Mouse (Mus musculus) testis, postnatal 14 days (tissue): ENCODE results near the gene Prc1.

Experiments
- DNase-seq: peaks from one replicate; pipeline ENCODE4 v3.0.0; 2021; ENCODE audit warnings: low spot score

The Prc1 gene

GRCm38 (mm10) chr7:80294062-80294763 lies at the start of gene Prc1:
TSS of gene Prc1 (plus strand) at chr7:80294450.
- peak; percentile 98 for DNase-seq

- no peak for DNase-seq
Observed at GRCm38 (mm10) chr7:80244851-80245250, 49.4 kb upstream of the Prc1 start.

GRCm38 (mm10) chr7:80246148-80246721 lies 48.0 kb upstream of the Prc1 start, which contains the start of gene Ttll13:
TSS of gene Ttll13 (plus strand) at chr7:80246376.
- DNase-seq, result peak; percentile 98

- DNase-seq, result no peak
Observed at GRCm38 (mm10) chr7:80246859-80247258, 47.4 kb upstream of the Prc1 start.

- no peak for DNase-seq
Observed at GRCm38 (mm10) chr7:80252437-80252836, 41.8 kb upstream of the Prc1 start.

- no peak for DNase-seq
Observed at GRCm38 (mm10) chr7:80252886-80253285, 41.4 kb upstream of the Prc1 start.

GRCm38 (mm10) chr7:80255981-80256380 lies 38.3 kb upstream of the Prc1 start:
- DNase-seq, result no peak

GRCm38 (mm10) chr7:80257706-80258105 lies 36.5 kb upstream of the Prc1 start:
- no peak for DNase-seq

- peak; percentile 89 for DNase-seq
Observed at GRCm38 (mm10) chr7:80260625-80261371, 33.5 kb upstream of the Prc1 start, which contains the start of gene Ngrn. TSS of gene Ngrn (plus strand) at chr7:80261215.

- peak; percentile 45 for DNase-seq
Observed at GRCm38 (mm10) chr7:80261372-80261990, 32.8 kb upstream of the Prc1 start.

- no peak for DNase-seq
Observed at GRCm38 (mm10) chr7:80264606-80265005, 29.6 kb upstream of the Prc1 start.

- no peak for DNase-seq
Observed at GRCm38 (mm10) chr7:80267764-80268163, 26.5 kb upstream of the Prc1 start.

GRCm38 (mm10) chr7:80268897-80269750 lies 25.1 kb upstream of the Prc1 start, which contains the start of gene Vps33b:
TSS of gene Vps33b (plus strand) at chr7:80269649.
- peak; percentile 94 for DNase-seq

- peak; percentile 49 for DNase-seq
Observed at GRCm38 (mm10) chr7:80269751-80270255, 24.4 kb upstream of the Prc1 start.

- no peak for DNase-seq
Observed at GRCm38 (mm10) chr7:80273456-80273855, 20.8 kb upstream of the Prc1 start.

GRCm38 (mm10) chr7:80276374-80276773 lies 17.9 kb upstream of the Prc1 start:
- DNase-seq, result no peak

GRCm38 (mm10) chr7:80280032-80280431 lies 14.2 kb upstream of the Prc1 start:
- no peak for DNase-seq

GRCm38 (mm10) chr7:80280998-80281397 lies 13.3 kb upstream of the Prc1 start:
- DNase-seq, result no peak

- no peak for DNase-seq
Observed at GRCm38 (mm10) chr7:80281646-80282045, 12.6 kb upstream of the Prc1 start.

GRCm38 (mm10) chr7:80283226-80283918 lies 10.9 kb upstream of the Prc1 start:
- DNase-seq, result no peak

- no peak for DNase-seq
Observed at GRCm38 (mm10) chr7:80284391-80284790, 9.9 kb upstream of the Prc1 start.
